Mouse (Mus musculus) kidney, embryonic 14.5 days (tissue): ENCODE results near the gene Sugt1. TPM values are rescaled to one million over a fixed set of nuclear protein-coding genes. Genes with fewer than 3 reads are reported as not detected.

Experiments used
- ATAC-seq: fragments of 200-750 bp; cut with Nextera tagmentation; 2 replicates; pipeline ENCODE4 v1.8.0; 2017; ENCODE audit warnings: moderate number of reproducible peaks, mild to moderate bottlenecking, moderate TSS enrichment, moderate library complexity; ENCODE audit not compliant: low FRiP score, low TSS enrichment
- H3K27ac ChIP-seq: fragments of 300-500 bp; sonication (generic); 2 replicates; pipeline ENCODE4 v1.5.1; 2014; ENCODE audit warnings: low read depth, mild to moderate bottlenecking, low read length, moderate library complexity, mixed read lengths
- H3K27me3 ChIP-seq: fragments of 300-500 bp; sonication (generic); 2 replicates; pipeline ENCODE4 v1.6.1; 2014; ENCODE audit warnings: mild to moderate bottlenecking, low read length; ENCODE audit not compliant: control insufficient read depth, insufficient read depth
- H3K36me3 ChIP-seq: fragments of 300-500 bp; sonication (generic); 2 replicates; pipeline ENCODE4 v1.6.1; 2014; ENCODE audit warnings: low read length, mixed read lengths; ENCODE audit not compliant: control insufficient read depth, insufficient read depth
- H3K4me1 ChIP-seq: fragments of 300-500 bp; sonication (generic); 2 replicates; pipeline ENCODE4 v1.6.1; 2014; ENCODE audit warnings: low read length, mixed read lengths; ENCODE audit not compliant: control insufficient read depth, insufficient read depth
- H3K4me2 ChIP-seq: fragments of 300-500 bp; sonication (generic); replicated peaks from 2 replicates; pipeline ENCODE4 v1.6.1; 2014; ENCODE audit warnings: low read depth, mild to moderate bottlenecking, low read length
- H3K4me3 ChIP-seq: fragments of 300-500 bp; sonication (generic); 2 replicates; pipeline ENCODE4 v1.5.1; 2014; ENCODE audit warnings: mild to moderate bottlenecking, low read length
- H3K9ac ChIP-seq: fragments of 300-500 bp; sonication (generic); 2 replicates; pipeline ENCODE4 v1.6.1; 2014; ENCODE audit warnings: low read depth, mild to moderate bottlenecking, low read length, moderate library complexity
- H3K9me3 ChIP-seq: fragments of 300-500 bp; sonication (generic); 2 replicates; pipeline ENCODE4 v1.6.1; 2016; ENCODE audit warnings: low read length; ENCODE audit not compliant: control insufficient read depth
- WGBS: fragments of 180-500 bp; shearing (Covaris S2); extraction: QIAGEN DNeasy Blood & Tissue Kit; methylation state at CpG from one replicate; pipeline ENCODE4 v1.1.7; 2014; 5-methylcytosine and 5-hydroxymethylcytosine counted together
- microRNA-seq: library from miRNA; unstranded; fragments of <30 nt; microRNA quantifications from one replicate; pipeline ENCODE4, GENCODE M21; 2016
- polyA plus RNA-seq: library from polyadenylated mRNA; unstranded; fragments of >200 nt; fragmentation: Nextera tagmentation; extraction: Ambion mirVana; gene quantifications from 2 replicates; pipeline ENCODE4 v1.2.1, GENCODE M21; 2014

Gene Sugt1
- polyA plus RNA-seq, 1 experiment from 2014 or later: 135 TPM

DNA sequence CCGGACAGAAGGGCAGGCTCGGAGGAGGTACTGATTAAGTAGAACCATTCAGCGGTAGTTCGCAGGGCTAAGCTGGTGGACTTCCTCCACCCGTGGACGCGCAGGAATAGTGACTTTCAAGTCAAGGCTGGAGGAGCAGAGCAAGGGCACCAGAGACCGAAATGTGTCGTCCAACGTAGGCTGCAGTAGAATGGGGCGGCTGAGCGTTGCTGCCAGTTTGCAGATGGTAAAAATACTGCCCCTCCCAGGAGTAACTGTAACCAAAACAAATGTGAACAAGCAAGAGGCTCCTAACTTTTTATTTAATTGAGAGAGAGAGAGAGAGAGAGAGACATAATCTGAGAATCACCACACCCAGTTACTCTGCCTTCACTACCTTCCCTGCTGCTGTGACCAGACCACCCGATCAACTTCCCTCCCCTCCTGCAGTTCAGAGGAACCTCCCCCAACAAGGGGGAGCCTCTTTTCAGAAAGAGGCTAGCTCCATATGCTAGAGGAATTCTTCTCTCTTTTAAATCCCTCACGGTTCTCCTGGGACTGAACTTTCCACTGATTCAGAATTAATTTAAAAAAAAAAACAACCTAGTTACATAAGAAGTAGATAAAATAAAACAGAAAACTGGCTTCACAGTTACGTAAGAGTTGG lies 89.7 kb downstream of the Sugt1 start:
- ATAC-seq: no peak
- no peak overlapping the region for H3K4me3 ChIP-seq
- H3K4me2 ChIP-seq: no peak overlapping the region
- no peaks in the 10 kb centered on the region; the same call in 1 of the 2 replicates for H3K4me1 ChIP-seq
- no peaks in the 10 kb centered on the region for H3K27me3 ChIP-seq
- WGBS: 52% methylated on average over 15 of the region's 15 CpGs
- no peak overlapping the region for H3K27ac ChIP-seq
- H3K9ac ChIP-seq: no peak overlapping the region
- H3K9me3 ChIP-seq: no peaks in the 10 kb centered on the region
- no peaks in the 10 kb centered on the region for H3K36me3 ChIP-seq

DNA sequence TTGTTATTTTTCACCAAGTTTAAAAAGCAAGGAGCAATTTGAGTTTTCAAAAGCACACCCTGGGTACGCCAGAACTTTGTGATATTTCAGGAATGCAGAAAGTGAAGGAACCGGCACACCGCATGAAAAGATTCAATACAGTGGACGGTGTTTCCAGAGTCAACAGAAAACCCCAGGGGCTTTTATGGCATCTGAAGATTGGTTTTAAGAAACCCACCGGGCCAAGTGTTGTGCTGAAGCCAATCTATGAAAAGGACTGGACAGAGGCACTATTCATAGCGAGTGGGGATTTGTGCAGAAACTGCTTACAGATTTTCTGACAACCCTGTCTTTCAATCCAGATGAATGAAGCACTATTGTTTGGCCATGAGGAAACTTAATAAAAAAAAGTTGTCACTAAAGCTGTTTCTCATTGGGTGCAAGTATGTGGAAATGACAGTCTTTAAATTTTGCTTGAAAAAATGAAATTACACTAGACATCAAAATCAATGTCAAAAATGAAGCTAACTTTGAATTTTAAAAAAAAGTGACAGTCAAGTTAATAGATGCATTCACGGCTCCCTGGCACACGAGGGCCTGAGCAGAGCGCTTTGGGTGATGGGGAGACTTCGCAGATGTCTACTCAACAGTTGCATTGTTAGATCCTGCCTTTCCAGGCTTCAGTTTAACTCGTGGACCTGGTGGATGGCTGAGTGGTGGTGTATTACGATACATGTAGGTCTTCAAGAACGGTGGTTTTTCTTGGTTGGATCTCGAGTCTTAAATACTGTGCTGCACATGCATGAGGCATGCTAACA lies 90.6 kb downstream of the Sugt1 start:
- H3K4me2 ChIP-seq: no peak overlapping the region

DNA sequence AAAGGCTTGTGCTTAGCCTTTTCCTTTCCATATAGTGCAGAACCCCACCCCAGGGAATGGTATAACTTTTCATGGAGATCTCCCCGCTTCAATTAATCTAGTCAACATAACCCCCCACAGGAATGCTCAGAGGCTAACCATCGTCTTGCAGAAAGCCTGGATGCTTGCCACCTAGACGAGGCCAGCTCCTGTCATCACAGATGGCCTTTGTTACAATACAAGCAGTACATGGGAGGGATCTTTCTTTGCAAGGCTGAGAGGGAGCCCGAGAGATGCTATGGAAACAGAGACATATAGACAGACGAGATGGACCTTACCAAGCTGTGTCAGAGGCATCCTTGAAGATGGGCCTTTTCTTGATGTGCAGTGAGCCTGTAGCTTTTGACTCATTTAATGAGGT lies 93.2 kb downstream of the Sugt1 start:
- Histone ChIP-seq H3K4me2 (no peak overlapping the region), H3K9me3 (no peaks in the 10 kb centered on the region), H3K9ac (no peak overlapping the region), H3K27me3 (no peaks in the 10 kb centered on the region), H3K4me1 (no peaks in the 10 kb centered on the region), H3K27ac (no peak overlapping the region), H3K36me3 (no peaks in the 10 kb centered on the region), H3K4me3 (no peak overlapping the region)
- 60% methylated on average over 5 of the region's 5 CpGs for WGBS
- ATAC-seq: no peak

More for the DNA sequence above, 90.6 kb downstream of the Sugt1 start:
- no peak for ATAC-seq
- H3K4me1 ChIP-seq: no peaks in the 10 kb centered on the region; the same call in 1 of the 2 replicates
- no peaks in the 10 kb centered on the region for H3K36me3 ChIP-seq
- no peaks in the 10 kb centered on the region for H3K27me3 ChIP-seq
- H3K4me3 ChIP-seq: no peak overlapping the region
- H3K27ac ChIP-seq: no peak overlapping the region
- H3K9me3 ChIP-seq: no peaks in the 10 kb centered on the region
- 74% methylated on average over 14 of the region's 14 CpGs for WGBS
- no peak overlapping the region for H3K9ac ChIP-seq

Small RNA genes within 50 kb of the gene (microRNA-seq; reads per million reads assigned to microRNA genes)
- gene Gm27857: not detected

Other genes with a start within 250 kb of the Sugt1 start
- 38.5 and 45.9 TPM in 2 replicates for gene Naa16, start 196.9 kb upstream of the Sugt1 start, polyA plus RNA-seq
- gene Mtrf1, start 189.9 kb upstream of the Sugt1 start, polyA plus RNA-seq: 12.1 and 12.3 TPM in 2 replicates
- 9.0 and 15.6 TPM in 2 replicates for gene Kbtbd7, start 161.2 kb upstream of the Sugt1 start, polyA plus RNA-seq
- gene Kbtbd6, start 135.9 kb upstream of the Sugt1 start, polyA plus RNA-seq: 2.9 and 3.2 TPM in 2 replicates
- 13.9 and 18.5 TPM in 2 replicates for gene Elf1, start 106.5 kb upstream of the Sugt1 start, polyA plus RNA-seq
- 47.1 and 64.8 TPM in 2 replicates for gene Wbp4, start 106.2 kb upstream of the Sugt1 start, polyA plus RNA-seq
- 1.8 and 2.4 TPM in 2 replicates for gene Cnmd, start 74.5 kb downstream of the Sugt1 start, polyA plus RNA-seq
- 2.0 and 2.5 TPM in 2 replicates for gene Pcdh8, start 183.6 kb downstream of the Sugt1 start, polyA plus RNA-seq